Mouse (Mus musculus) megakaryocyte, embryonic 14.5 days (primary cell): ENCODE measurements around the gene Gramd4. TPM values are rescaled to one million over a fixed set of nuclear protein-coding genes. Genes with fewer than 3 reads are reported as not detected.
"Not testable (repeated sequence)": the region's sequence is repeated elsewhere in the genome, so short reads cannot be mapped to it uniquely, and the experiment has no call there.

ENCODE experiments used
- H3K27me3 ChIP-seq: replicated peaks from 2 replicates; pipeline ENCODE3; 2012; ENCODE audit warnings: inconsistent platforms
- H3K36me3 ChIP-seq: replicated peaks from 2 replicates; pipeline ENCODE3; 2012; ENCODE audit warnings: low read length, inconsistent platforms, mixed read lengths
- H3K4me1 ChIP-seq: 2 replicates; pipeline ENCODE4 v1.6.1; 2012; ENCODE audit warnings: inconsistent platforms
- H3K4me3 ChIP-seq: replicated peaks from 2 replicates; pipeline ENCODE3; 2012; ENCODE audit warnings: moderate library complexity, mild to moderate bottlenecking, inconsistent platforms
- H3K9me3 ChIP-seq: 2 replicates; pipeline ENCODE4 v1.6.1; 2012; ENCODE audit warnings: inconsistent platforms
- FLI1 ChIP-seq: IDR thresholded peaks from 2 replicates; pipeline ENCODE4 v1.6.1; 2012; ENCODE audit warnings: low read length, inconsistent platforms, mixed read lengths
- GATA1 ChIP-seq: IDR thresholded peaks from 3 replicates; pipeline ENCODE4 v1.6.1; 2012; ENCODE audit warnings: mixed read lengths, low read length, inconsistent platforms, borderline replicate concordance
- polyA plus RNA-seq: library from polyadenylated mRNA; stranded (reverse); fragments of >175 nt; gene quantifications from 2 replicates; pipeline ENCODE4 v1.2.3, GENCODE M21; 2012; ENCODE audit warnings: low replicate concordance; ENCODE audit not compliant: insufficient read depth

Gramd4 gene
- polyA plus RNA-seq, 1 experiment: 5.0 TPM

- Histone ChIP-seq H3K36me3 (peaks cover 49% of the 10 kb centered on the region), H3K4me1 (peaks cover 12% of the 10 kb centered on the region)
- no peak for TF ChIP-seq FLI1
- TF ChIP-seq GATA1: no peak
Observed at GRCm38 (mm10) chr15:86095722-86096603, 38.5 kb downstream of the Gramd4 start.

DNA sequence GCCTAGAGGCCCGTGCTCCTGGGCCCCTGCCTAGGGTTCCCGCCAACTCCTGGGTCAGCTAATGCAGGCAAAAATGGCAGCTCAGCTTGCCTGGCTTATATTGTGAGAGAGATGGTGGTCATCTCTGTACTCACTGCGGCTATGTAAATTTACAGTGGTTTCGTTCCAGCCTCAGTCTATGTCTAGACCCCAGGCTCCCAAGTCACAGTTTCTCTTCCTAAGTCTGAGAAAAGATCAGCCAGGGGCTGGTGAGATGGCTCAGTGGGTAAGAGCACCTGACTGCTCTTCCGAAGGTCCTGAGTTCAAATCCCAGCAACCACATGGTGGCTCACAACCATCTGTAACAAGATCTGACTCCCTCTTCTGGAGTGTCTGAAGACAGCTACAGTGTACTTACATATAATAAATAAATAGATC is 39.1 kb downstream of the Gramd4 start:
- H3K4me3 ChIP-seq, H3K27me3 ChIP-seq, H3K9me3 ChIP-seq: not testable (repeated sequence)
- Histone ChIP-seq H3K36me3 (peaks cover 49% of the 10 kb centered on the region), H3K4me1 (peaks cover 12% of the 10 kb centered on the region)

More at GRCm38 (mm10) chr15:86095722-86096603, 38.5 kb downstream of the Gramd4 start:
- Histone ChIP-seq H3K27me3 (peaks cover 8% of the 10 kb centered on the region), H3K9me3 (no peaks in the 10 kb centered on the region), H3K4me3 (no peak overlapping the region)

DNA sequence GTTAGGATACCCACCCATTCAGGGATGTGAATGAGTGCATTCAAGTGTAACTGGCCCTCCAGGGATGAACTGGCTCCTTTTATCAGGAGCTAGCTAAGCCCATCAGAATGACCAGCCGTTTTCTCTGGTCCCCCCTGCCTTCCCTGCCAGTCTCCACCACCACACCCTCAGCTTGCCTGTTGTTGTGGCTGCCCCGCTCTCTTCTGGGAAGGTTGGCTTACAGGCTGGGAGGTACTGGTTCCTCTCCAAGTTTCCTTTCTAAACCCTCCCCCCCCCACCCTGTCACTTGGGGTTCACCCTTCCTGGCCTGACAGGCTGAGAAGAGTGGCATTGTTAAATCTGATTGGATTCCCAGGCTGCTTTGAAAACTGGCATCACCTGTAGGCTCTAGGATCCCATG is 40.4 kb downstream of the Gramd4 start:
- TF ChIP-seq FLI1 (no peak), GATA1 (no peak)
- H3K9me3 ChIP-seq: no peaks in the 10 kb centered on the region
- peaks cover 8% of the 10 kb centered on the region for H3K27me3 ChIP-seq
- no peak overlapping the region for H3K4me3 ChIP-seq
- peaks cover 50% of the 10 kb centered on the region for H3K36me3 ChIP-seq
- peaks cover 12% of the 10 kb centered on the region for H3K4me1 ChIP-seq

DNA sequence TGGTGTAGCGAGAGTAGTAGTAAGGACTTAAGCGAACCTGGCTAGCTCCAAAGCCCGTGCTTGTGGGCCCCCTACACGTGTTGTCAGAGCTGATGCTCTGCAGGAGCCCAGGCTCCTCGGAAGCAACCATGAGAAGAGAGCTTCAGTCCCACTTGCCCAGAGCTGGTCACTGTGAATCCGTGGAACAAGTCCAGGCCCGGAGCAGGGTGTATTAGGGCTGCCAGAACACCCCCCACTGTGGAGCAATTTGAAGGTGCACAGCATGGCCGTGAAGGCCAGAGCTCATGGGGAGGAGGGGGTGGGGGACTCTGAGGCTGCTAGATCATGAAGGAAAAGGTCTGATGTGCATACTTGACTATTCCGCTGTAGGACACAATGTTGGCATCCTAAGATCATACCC is 44.1 kb downstream of the Gramd4 start:
- H3K9me3 ChIP-seq: no peaks in the 10 kb centered on the region
- TF ChIP-seq GATA1 (no peak), FLI1 (no peak)
- no peak overlapping the region for H3K4me3 ChIP-seq
- H3K4me1 ChIP-seq: peaks cover 3% of the 10 kb centered on the region
- H3K27me3 ChIP-seq: peaks cover 7% of the 10 kb centered on the region
- peaks cover 57% of the 10 kb centered on the region for H3K36me3 ChIP-seq

- Histone ChIP-seq H3K9me3 (no peaks in the 10 kb centered on the region), H3K4me3 (no peak overlapping the region), H3K4me1 (peaks cover 3% of the 10 kb centered on the region), H3K27me3 (peaks cover 7% of the 10 kb centered on the region), H3K36me3 (peaks cover 58% of the 10 kb centered on the region)
- TF ChIP-seq GATA1 (no peak), FLI1 (no peak)
Observed at GRCm38 (mm10) chr15:86102308-86102707, 44.8 kb downstream of the Gramd4 start.

DNA sequence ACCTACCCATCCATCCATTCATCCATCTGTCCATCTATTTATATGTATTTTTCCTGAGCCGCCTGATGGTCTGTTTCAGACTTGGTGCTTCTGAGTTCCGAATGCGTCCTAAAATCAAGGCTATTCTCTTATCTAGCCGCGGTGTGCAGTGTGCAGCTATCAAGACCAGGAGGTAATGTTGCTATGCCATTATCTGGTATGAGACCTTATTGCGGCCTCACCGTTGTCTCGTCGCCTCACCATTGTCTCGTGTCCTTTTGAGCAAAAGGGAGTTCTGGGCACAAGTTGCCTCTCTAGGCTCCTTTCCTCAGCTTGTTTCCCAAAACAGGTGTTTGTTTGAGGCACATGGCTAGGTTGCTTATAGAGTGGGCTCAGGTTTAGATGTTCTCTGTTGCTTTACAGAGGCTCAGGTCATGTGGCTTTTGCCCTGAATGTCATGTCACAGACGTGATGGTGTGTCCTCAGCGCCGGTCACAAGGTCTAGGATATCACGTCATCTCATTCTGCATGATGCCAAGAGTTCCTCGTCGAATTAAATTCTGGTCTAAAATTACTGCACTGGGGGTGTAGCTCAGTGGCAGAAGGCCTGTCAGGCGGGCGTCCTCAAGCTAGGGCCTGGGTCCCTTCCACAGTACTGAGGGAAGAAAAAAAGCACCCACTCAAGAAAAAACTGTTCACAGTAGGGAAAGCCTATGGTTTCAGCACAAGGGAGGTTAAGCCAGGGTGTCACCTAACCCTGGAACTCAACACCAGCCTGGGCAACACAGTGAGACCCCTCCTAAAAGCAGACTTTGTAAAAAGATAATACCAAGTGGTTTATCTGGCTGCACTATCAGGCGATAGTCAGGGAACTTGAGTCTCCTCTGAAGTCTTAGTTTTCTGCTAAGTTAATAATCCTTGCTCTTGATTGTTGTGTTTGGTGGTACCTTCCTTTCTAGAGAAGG is 47.2 kb downstream of the Gramd4 start:
- Histone ChIP-seq H3K27me3 (peaks cover 2% of the 10 kb centered on the region), H3K36me3 (peaks cover 67% of the 10 kb centered on the region), H3K4me3 (no peak overlapping the region), H3K4me1 (peaks cover 14% of the 10 kb centered on the region), H3K9me3 (no peaks in the 10 kb centered on the region)
- TF ChIP-seq GATA1 (no peak), FLI1 (no peak)

DNA sequence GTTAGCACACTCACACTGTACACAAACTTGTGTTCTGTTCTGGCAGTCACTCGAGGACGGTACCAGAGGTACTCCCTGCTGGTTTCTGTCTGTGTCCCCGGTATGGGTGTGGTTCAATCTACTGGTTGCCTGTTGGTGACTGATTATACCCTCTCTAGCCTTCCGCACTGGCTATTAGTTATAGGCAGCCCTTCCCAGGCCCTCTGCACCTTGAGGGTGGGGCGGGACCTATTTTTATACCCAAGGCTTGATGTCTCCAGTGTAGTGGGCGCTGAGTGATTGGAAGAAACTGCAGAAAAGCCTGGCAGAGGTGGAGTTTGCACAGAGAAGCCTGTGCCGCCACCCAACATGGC is 47.8 kb downstream of the Gramd4 start:
- Histone ChIP-seq H3K4me3 (no peak overlapping the region), H3K4me1 (peaks cover 14% of the 10 kb centered on the region), H3K9me3 (no peaks in the 10 kb centered on the region), H3K36me3 (peaks cover 71% of the 10 kb centered on the region), H3K27me3 (peaks cover 2% of the 10 kb centered on the region)
- TF ChIP-seq GATA1: no peak
- TF ChIP-seq FLI1: no peak

DNA sequence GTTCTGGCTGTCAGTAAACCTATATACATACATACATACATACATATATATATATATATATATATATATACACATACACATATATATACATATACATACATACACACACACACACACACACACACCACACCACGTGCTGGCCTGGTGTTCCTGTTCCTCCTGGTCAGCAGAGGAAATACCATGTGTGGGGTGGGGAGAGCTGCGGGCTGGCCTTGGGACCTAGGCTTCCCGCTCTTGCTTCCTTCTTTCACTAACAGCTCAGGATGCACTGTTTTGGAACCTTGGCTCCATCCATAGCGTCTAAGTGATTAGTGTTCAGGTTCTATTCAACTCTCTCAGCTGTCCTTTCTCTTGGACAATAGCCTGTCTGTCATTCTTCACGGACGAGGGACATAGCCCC is 48.3 kb downstream of the Gramd4 start:
- Histone ChIP-seq H3K27me3 (peaks cover 2% of the 10 kb centered on the region), H3K36me3 (peaks cover 71% of the 10 kb centered on the region), H3K4me1 (peaks cover 14% of the 10 kb centered on the region), H3K9me3 (no peaks in the 10 kb centered on the region), H3K4me3 (no peak overlapping the region)
- TF ChIP-seq FLI1: no peak
- no peak for TF ChIP-seq GATA1

DNA sequence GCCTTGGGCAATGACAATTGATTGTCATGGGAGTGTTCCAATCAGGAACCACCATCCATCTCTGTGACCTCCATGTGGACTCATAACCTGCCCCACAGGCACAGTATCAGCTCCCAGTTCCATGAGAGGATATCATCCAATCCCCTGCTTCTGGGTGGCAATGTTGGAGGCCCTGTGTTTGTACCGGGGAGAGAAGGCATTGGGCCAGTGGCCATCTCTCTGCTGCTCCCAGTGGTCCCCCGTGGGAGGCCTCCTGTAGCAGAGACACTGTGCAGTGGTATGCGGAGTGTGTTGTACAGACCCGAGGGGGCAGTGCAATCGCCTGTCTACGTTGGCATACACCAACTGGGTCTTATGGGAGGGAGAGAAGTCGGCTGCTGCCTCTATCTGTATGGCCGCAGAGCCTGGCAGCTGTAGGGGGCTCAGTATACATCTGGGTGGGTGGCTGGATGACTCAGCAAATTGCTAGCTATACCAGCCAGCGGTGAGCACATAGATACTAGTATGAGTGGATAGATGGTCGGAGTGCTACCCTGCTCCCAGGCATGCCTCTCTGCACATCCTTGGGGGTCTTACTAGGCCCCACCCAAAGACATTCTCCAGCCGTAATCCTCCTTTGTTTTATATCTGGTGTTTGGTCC is 50.5 kb downstream of the Gramd4 start:
- peaks cover 23% of the 10 kb centered on the region for H3K4me1 ChIP-seq
- H3K27me3 ChIP-seq: peaks cover 2% of the 10 kb centered on the region
- no peaks in the 10 kb centered on the region for H3K9me3 ChIP-seq
- peaks cover 54% of the 10 kb centered on the region for H3K36me3 ChIP-seq
- no peak overlapping the region for H3K4me3 ChIP-seq
- no peak for TF ChIP-seq FLI1
- TF ChIP-seq GATA1: no peak
